Mouse (Mus musculus): Measurements from ENCODE around the gene Sgpp1. TPM values are rescaled to one million over a fixed set of nuclear protein-coding genes. Genes with fewer than 3 reads are reported as not detected.

The Sgpp1 gene
- 10 to 100 TPM; 31.7 to 32.6 TPM for total RNA-seq (2021)
- long read RNA-seq, experiment 1, transcript Sgpp1-201 (3 exons, 3,323 nt): major isoform, 36 of 38 reads
- long read RNA-seq, experiment 1, partial matches to known transcripts: 0 of 38 reads
- long read RNA-seq, experiment 1, other reads (novel, unspliced or antisense): 1 of 38 reads
- long read RNA-seq, experiment 2, transcript Sgpp1-201 (3 exons, 3,323 nt): major isoform, 31 of 33 reads
- long read RNA-seq, experiment 2, partial matches to known transcripts: 0 of 33 reads
- long read RNA-seq, experiment 2, other reads (novel, unspliced or antisense): 1 of 33 reads

GRCm38 (mm10) chr12:75735246-75736200 lies at the start of gene Sgpp1:
TSS of gene Sgpp1 (minus strand) at chr12:75735729.
- intact Hi-C loops (cut with DNase I): no loop called here
- DNase-seq (ENCODE audit: low spot score in 2 of 2): peak; percentile 64 to 80

- no peak for DNase-seq (ENCODE audit: low spot score in 2 of 2)
- intact Hi-C loops (cut with DNase I): loop anchor here (10.0 kb wide), 2 partner anchors 550 to 1050 kb away; no protein-coding TSS in a partner anchor
These were observed 48.8 kb upstream of the Sgpp1 start for GRCm38 (mm10) chr12:75784271-75784751.

GRCm38 (mm10) chr12:75781995-75782394 lies 46.5 kb upstream of the Sgpp1 start:
- intact Hi-C loops (cut with DNase I): loop anchor here (10.0 kb wide), 2 partner anchors 553 to 1053 kb away; no protein-coding TSS in a partner anchor
- DNase-seq (ENCODE audit: low spot score in 2 of 2): no peak

- intact Hi-C loops (cut with DNase I): loop anchor here (10.0 kb wide), 2 partner anchors 553 to 1053 kb away; no protein-coding TSS in a partner anchor
- DNase-seq (ENCODE audit: low spot score in 2 of 2): no peak
These were observed 45.9 kb upstream of the Sgpp1 start for GRCm38 (mm10) chr12:75781445-75781844.

GRCm38 (mm10) chr12:75772424-75773034 lies 37.0 kb upstream of the Sgpp1 start:
- peak; percentile 17 to 45 for DNase-seq (ENCODE audit: low spot score in 2 of 2)
- intact Hi-C loops (cut with DNase I): loop anchor here (5.0 to 10.0 kb wide), 4 partner anchors 105 to 1450 kb away; partner anchors contain the start of gene Wdr89

GRCm38 (mm10) chr12:75771410-75771809 lies 35.9 kb upstream of the Sgpp1 start:
- DNase-seq (ENCODE audit: low spot score in 2 of 2): no peak
- intact Hi-C loops (cut with DNase I): loop anchor here (5.0 to 10.0 kb wide), 4 partner anchors 104 to 1449 kb away; partner anchors contain the start of gene Wdr89

GRCm38 (mm10) chr12:75766885-75767317 lies 31.4 kb upstream of the Sgpp1 start:
- intact Hi-C loops (cut with DNase I): no loop called here
- no peak for DNase-seq (ENCODE audit: low spot score in 2 of 2)

GRCm38 (mm10) chr12:75766395-75766794 lies 30.9 kb upstream of the Sgpp1 start:
- DNase-seq (ENCODE audit: low spot score in 2 of 2): no peak
- intact Hi-C loops (cut with DNase I): no loop called here

- intact Hi-C loops (cut with DNase I): no loop called here
- no peak for DNase-seq (ENCODE audit: low spot score in 2 of 2)
These were observed 30.2 kb upstream of the Sgpp1 start for GRCm38 (mm10) chr12:75765751-75766150.

GRCm38 (mm10) chr12:75756387-75756786 lies 20.9 kb upstream of the Sgpp1 start:
- DNase-seq (ENCODE audit: low spot score in 2 of 2): no peak
- intact Hi-C loops (cut with DNase I): no loop called here

- intact Hi-C loops (cut with DNase I): no loop called here
- DNase-seq (ENCODE audit: low spot score in 2 of 2): no peak
These were observed 18.2 kb upstream of the Sgpp1 start for GRCm38 (mm10) chr12:75753730-75754129.

- no peak for DNase-seq (ENCODE audit: low spot score in 2 of 2)
- intact Hi-C loops (cut with DNase I): no loop called here
These were observed 16.5 kb upstream of the Sgpp1 start for GRCm38 (mm10) chr12:75752077-75752476.

- intact Hi-C loops (cut with DNase I): no loop called here
These were observed 13.0 kb upstream of the Sgpp1 start for GRCm38 (mm10) chr12:75748574-75748973.

GRCm38 (mm10) chr12:75745697-75746290 lies 10.3 kb upstream of the Sgpp1 start:
- intact Hi-C loops (cut with DNase I): no loop called here
- DNase-seq (ENCODE audit: low spot score in 2 of 2): no peak

More at GRCm38 (mm10) chr12:75748574-75748973, 13.0 kb upstream of the Sgpp1 start:
- no peak for DNase-seq (ENCODE audit: low spot score in 2 of 2)

- intact Hi-C loops (cut with DNase I): no loop called here
- DNase-seq (ENCODE audit: low spot score in 2 of 2): no peak
These were observed 6.6 kb upstream of the Sgpp1 start for GRCm38 (mm10) chr12:75742101-75742500.

- intact Hi-C loops (cut with DNase I): no loop called here
These were observed 5.7 kb upstream of the Sgpp1 start for GRCm38 (mm10) chr12:75741273-75741672.

GRCm38 (mm10) chr12:75740451-75740850 lies 4.9 kb upstream of the Sgpp1 start:
- intact Hi-C loops (cut with DNase I): no loop called here

More at GRCm38 (mm10) chr12:75741273-75741672, 5.7 kb upstream of the Sgpp1 start:
- no peak for DNase-seq (ENCODE audit: low spot score in 2 of 2)

GRCm38 (mm10) chr12:75739611-75740010 lies 4.1 kb upstream of the Sgpp1 start:
- DNase-seq (ENCODE audit: low spot score in 2 of 2): no peak
- intact Hi-C loops (cut with DNase I): no loop called here

More at GRCm38 (mm10) chr12:75740451-75740850, 4.9 kb upstream of the Sgpp1 start:
- no peak for DNase-seq (ENCODE audit: low spot score in 2 of 2)

GRCm38 (mm10) chr12:75736296-75736695 lies 767 bp upstream of the Sgpp1 start:
- no peak for DNase-seq (ENCODE audit: low spot score in 2 of 2)
- intact Hi-C loops (cut with DNase I): no loop called here

Measured in left cerebral cortex, postnatal 14 days (tissue).